Mouse (Mus musculus) spleen, adult 2 months (tissue): ENCODE measurements at regions not wholly inside any gene's neighbourhood (a gene's known extent, or its start where the extent isn't known, plus 50 kb on each side); places are given as distances from the start of the nearest gene placed in this dataset.
"Not testable (repeated sequence)": the region's sequence is repeated elsewhere in the genome, so short reads cannot be mapped to it uniquely, and the experiment has no call there.

Experiments
- DNase-seq, 2 experiments: peaks; one replicate each; pipeline versions ENCODE4 v3.0.0 to v3.0.0-alpha.2; 2012 to 2021; ENCODE audit warnings: low spot score in 2 of 2, low read depth in 1 of 2
- H3K27ac ChIP-seq: fragments of 200-500 bp; 2 replicates; pipeline ENCODE4 v1.5.1; 2012; ENCODE audit warnings: low read length, inconsistent platforms; ENCODE audit not compliant: insufficient read depth
- H3K27me3 ChIP-seq: fragments of 200-500 bp; 2 replicates; pipeline ENCODE4 v1.6.1; 2012; ENCODE audit warnings: mild to moderate bottlenecking, moderate library complexity, low read length, inconsistent platforms; ENCODE audit not compliant: control insufficient read depth, insufficient read depth
- H3K36me3 ChIP-seq: fragments of 200-500 bp; 2 replicates; pipeline ENCODE4 v1.6.1; 2012; ENCODE audit warnings: mild to moderate bottlenecking, low read length, inconsistent platforms; ENCODE audit not compliant: control insufficient read depth, insufficient read depth
- H3K4me1 ChIP-seq: fragments of 200-500 bp; 2 replicates; pipeline ENCODE4 v1.6.1; 2011; ENCODE audit warnings: inconsistent platforms; ENCODE audit not compliant: control insufficient read depth, insufficient read depth, insufficient read length
- H3K4me3 ChIP-seq: fragments of 200-500 bp; 2 replicates; pipeline ENCODE4 v1.5.1; 2011; ENCODE audit warnings: mild to moderate bottlenecking, inconsistent platforms; ENCODE audit not compliant: insufficient read depth, insufficient read length; ENCODE audit errors: extremely low read depth
- CTCF ChIP-seq: fragments of 200-500 bp; IDR thresholded peaks from 2 replicates; pipeline ENCODE4 v1.5.1; 2011; ENCODE audit warnings: mild to moderate bottlenecking, inconsistent platforms; ENCODE audit not compliant: insufficient read depth, insufficient read length, insufficient replicate concordance; ENCODE audit errors: extremely low read depth
- POLR2A ChIP-seq: fragments of 200-500 bp; IDR thresholded peaks from 2 replicates; pipeline ENCODE4 v1.6.1; 2011; ENCODE audit warnings: low read depth, low read length, inconsistent platforms
- WGBS: fragments of 180-500 bp; shearing (Covaris S2); methylation state at CpG from one replicate; pipeline ENCODE4 v1.1.7; 2018; 5-methylcytosine and 5-hydroxymethylcytosine counted together

GRCm38 (mm10) chr5:100279474-100279873 is 119.9 kb upstream of the Tmem150c start:
- Histone ChIP-seq H3K4me1 (no peaks in the 10 kb centered on the region), H3K4me3 (no peak overlapping the region), H3K27ac (no peak overlapping the region), H3K36me3 (no peaks in the 10 kb centered on the region), H3K27me3 (no peaks in the 10 kb centered on the region)
- 86% methylated on average over 8 of the region's 8 CpGs for WGBS
- no peak for DNase-seq
- TF ChIP-seq POLR2A (no peak), CTCF (no peak)

- Histone ChIP-seq H3K4me3 (no peak overlapping the region), H3K4me1 (no peaks in the 10 kb centered on the region), H3K27ac (no peak overlapping the region), H3K36me3 (no peaks in the 10 kb centered on the region), H3K27me3 (no peaks in the 10 kb centered on the region)
- no peak for DNase-seq
- TF ChIP-seq CTCF (no peak), POLR2A (no peak)
- 80% methylated on average over 4 of the region's 4 CpGs for WGBS
These were observed 115.1 kb upstream of the Tmem150c start for GRCm38 (mm10) chr5:100274674-100275073.

GRCm38 (mm10) chr5:100271975-100272374 is 112.4 kb upstream of the Tmem150c start:
- not testable (repeated sequence) for H3K36me3 ChIP-seq, H3K4me1 ChIP-seq, DNase-seq, H3K4me3 ChIP-seq, H3K27me3 ChIP-seq, H3K27ac ChIP-seq
- WGBS: 56% methylated on average over 9 of the region's 9 CpGs

GRCm38 (mm10) chr5:100270841-100271686 is 111.5 kb upstream of the Tmem150c start:
- H3K27ac ChIP-seq: no peak overlapping the region
- no peaks in the 10 kb centered on the region for H3K27me3 ChIP-seq
- no peaks in the 10 kb centered on the region for H3K4me1 ChIP-seq
- no peak for DNase-seq
- H3K4me3 ChIP-seq: no peak overlapping the region
- TF ChIP-seq CTCF (no peak), POLR2A (no peak)
- H3K36me3 ChIP-seq: no peaks in the 10 kb centered on the region
- 83% methylated on average over 12 of the region's 12 CpGs for WGBS

GRCm38 (mm10) chr5:100268111-100268878 is 108.7 kb upstream of the Tmem150c start:
- H3K4me1 ChIP-seq: no peaks in the 10 kb centered on the region
- no peak for DNase-seq
- 89% methylated on average over 8 of the region's 8 CpGs for WGBS

GRCm38 (mm10) chr5:100266671-100267510 is 107.3 kb upstream of the Tmem150c start:
- Histone ChIP-seq H3K27me3 (no peaks in the 10 kb centered on the region), H3K4me1 (no peaks in the 10 kb centered on the region), H3K4me3 (no peak overlapping the region), H3K27ac (no peak overlapping the region), H3K36me3 (no peaks in the 10 kb centered on the region)
- WGBS: 77% methylated on average over 17 of the region's 17 CpGs
- TF ChIP-seq CTCF: no peak
- TF ChIP-seq POLR2A: no peak
- DNase-seq: no peak

More at GRCm38 (mm10) chr5:100268111-100268878, 108.7 kb upstream of the Tmem150c start:
- Histone ChIP-seq H3K27me3 (no peaks in the 10 kb centered on the region), H3K27ac (no peak overlapping the region), H3K36me3 (no peaks in the 10 kb centered on the region), H3K4me3 (no peak overlapping the region)
- no peak for TF ChIP-seq CTCF
- no peak for TF ChIP-seq POLR2A
